Mouse (Mus musculus) embryonic fibroblast, embryonic 13.5 days (primary cell): ENCODE measurements around the gene Gnpat. TPM values are rescaled to one million over a fixed set of nuclear protein-coding genes. Genes with fewer than 3 reads are reported as not detected.

Experiments used
- H3K27ac ChIP-seq: 2 replicates; pipeline ENCODE4 v1.5.1; 2012; ENCODE audit warnings: low read length, control low read depth, inconsistent platforms; ENCODE audit not compliant: insufficient read depth
- H3K4me1 ChIP-seq: 2 replicates; pipeline ENCODE4 v1.6.1; 2011; ENCODE audit warnings: low read length; ENCODE audit not compliant: control insufficient read depth, insufficient read depth
- H3K4me3 ChIP-seq: 2 replicates; pipeline ENCODE4 v1.5.1; 2011; ENCODE audit warnings: mild to moderate bottlenecking, control low read depth, low read length; ENCODE audit not compliant: insufficient read depth
- CTCF ChIP-seq: IDR thresholded peaks from 2 replicates; pipeline ENCODE4 v1.5.1; 2011; ENCODE audit warnings: mild to moderate bottlenecking, control low read depth, low read length, moderate library complexity, borderline replicate concordance; ENCODE audit not compliant: insufficient read depth
- POLR2A ChIP-seq: IDR thresholded peaks from 2 replicates; pipeline ENCODE4 v1.6.1; 2011; ENCODE audit warnings: low read depth, mild to moderate bottlenecking, control low read depth, low read length, moderate library complexity
- polyA plus RNA-seq: library from polyadenylated mRNA; stranded (reverse); fragments of >200 nt; gene quantifications from 2 replicates; pipeline ENCODE4 v1.2.4, GENCODE M21; 2011; ENCODE audit warnings: low read depth; ENCODE audit not compliant: missing spikeins, insufficient read length

Gnpat gene
- polyA plus RNA-seq, 1 experiment: 62.2 TPM

GRCm38 (mm10) chr8:124932435-124932834 is 69.6 kb downstream of the Gnpat start:
- H3K27ac ChIP-seq: no peak overlapping the region
- TF ChIP-seq POLR2A (no peak), CTCF (no peak)
- H3K4me1 ChIP-seq: peaks cover 3% of the 10 kb centered on the region
- no peak overlapping the region for H3K4me3 ChIP-seq

GRCm38 (mm10) chr8:124935116-124935515 is 72.3 kb downstream of the Gnpat start:
- Histone ChIP-seq H3K4me3 (no peak overlapping the region), H3K27ac (no peak overlapping the region), H3K4me1 (no peaks in the 10 kb centered on the region)
- TF ChIP-seq CTCF (no peak), POLR2A (no peak)

- Histone ChIP-seq H3K27ac (no peak overlapping the region), H3K4me1 (no peaks in the 10 kb centered on the region), H3K4me3 (no peak overlapping the region)
- TF ChIP-seq CTCF: no peak
- TF ChIP-seq POLR2A: no peak
Measured at GRCm38 (mm10) chr8:124936699-124937098, 73.9 kb downstream of the Gnpat start.

- TF ChIP-seq CTCF (no peak), POLR2A (no peak)
- H3K27ac ChIP-seq: no peak overlapping the region
- no peaks in the 10 kb centered on the region for H3K4me1 ChIP-seq
- no peak overlapping the region for H3K4me3 ChIP-seq
Measured at GRCm38 (mm10) chr8:124937293-124937692, 74.5 kb downstream of the Gnpat start.

Other genes with a start within 250 kb of the Gnpat start
- 161 and 164 TPM in 2 replicates for gene 2310022B05Rik, start 199.7 kb upstream of the Gnpat start, polyA plus RNA-seq
- 54.1 and 55.6 TPM in 2 replicates for gene Ttc13, start 141.1 kb upstream of the Gnpat start, polyA plus RNA-seq
- gene Arv1, start 140.9 kb upstream of the Gnpat start, polyA plus RNA-seq: 8.2 and 10.4 TPM in 2 replicates
- not detected in 2 replicates for gene Fam89a, start 111.2 kb upstream of the Gnpat start, polyA plus RNA-seq
- not detected in 2 replicates for gene Trim67, start 69.9 kb upstream of the Gnpat start, polyA plus RNA-seq
- gene 2810004N23Rik, start 87 bp downstream of the Gnpat start, polyA plus RNA-seq: 29.6 and 32.6 TPM in 2 replicates
- 15.7 and 18.1 TPM in 2 replicates for gene Exoc8, start 34.7 kb downstream of the Gnpat start, polyA plus RNA-seq
- 18.5 and 19.1 TPM in 2 replicates for gene Sprtn, start 34.9 kb downstream of the Gnpat start, polyA plus RNA-seq
- gene Egln1, start 86.3 kb downstream of the Gnpat start, polyA plus RNA-seq: 33.1 and 33.7 TPM in 2 replicates
- gene Tsnax, start 150.0 kb downstream of the Gnpat start, polyA plus RNA-seq: 52.8 and 59.3 TPM in 2 replicates
- gene Disc1, start 191.2 kb downstream of the Gnpat start, polyA plus RNA-seq: 1.0 TPM in 2 replicates